Mouse (Mus musculus) myocyte (in vitro differentiated cells): ENCODE results near the gene Etfa. TPM values are rescaled to one million over a fixed set of nuclear protein-coding genes. Genes with fewer than 3 reads are reported as not detected.

ENCODE experiments used
- H3K27me3 ChIP-seq: one replicate; pipeline ENCODE4 v1.6.1; 2011; ENCODE audit not compliant: control insufficient read depth, insufficient read depth, insufficient read length
- H3K36me3 ChIP-seq: one replicate; pipeline ENCODE4 v1.6.1; 2011; ENCODE audit not compliant: control insufficient read depth, insufficient read depth
- H3K4me2 ChIP-seq: one replicate; pipeline ENCODE4 v1.6.1; 2011; ENCODE audit warnings: low read depth, control low read depth
- H3K4me3 ChIP-seq: one replicate; pipeline ENCODE4 v1.5.1; 2011; ENCODE audit warnings: mild to moderate bottlenecking, control low read depth, moderate library complexity
- H3K79me2 ChIP-seq: one replicate; pipeline ENCODE4 v1.6.1; 2011; ENCODE audit not compliant: control insufficient read depth, insufficient read depth
- H3ac ChIP-seq: one replicate; pipeline ENCODE4 v1.6.1; 2011; ENCODE audit not compliant: control insufficient read depth, insufficient read length
- CEBPB ChIP-seq: IDR thresholded peaks from 2 replicates; pipeline ENCODE4 v1.6.1; 2011; ENCODE audit warnings: mild to moderate bottlenecking, moderate library complexity; ENCODE audit not compliant: poor library complexity, insufficient read depth, severe bottlenecking
- E2F4 ChIP-seq: IDR thresholded peaks from one replicate; pipeline ENCODE4 v1.6.1; 2011; ENCODE audit warnings: mild to moderate bottlenecking, control low read depth, moderate library complexity; ENCODE audit not compliant: insufficient read depth
- MAX ChIP-seq: IDR thresholded peaks from one replicate; pipeline ENCODE4 v1.6.1; 2011; ENCODE audit warnings: low read depth, mild to moderate bottlenecking, control low read depth
- MYOD1 ChIP-seq, 3 experiments: IDR thresholded peaks; one replicate each; pipeline ENCODE4 v1.6.1; 2011; ENCODE audit warnings: control low read depth in 2 of 3, low read depth in 2 of 3, mild to moderate bottlenecking in 2 of 3, moderate library complexity in 1 of 3; ENCODE audit not compliant: insufficient read length in 2 of 3, control insufficient read depth in 1 of 3
- MYOG ChIP-seq, 3 experiments: IDR thresholded peaks; one replicate each; pipeline ENCODE4 v1.6.1; 2011; ENCODE audit warnings: control low read depth in 2 of 3, low read depth in 2 of 3, mild to moderate bottlenecking in 2 of 3; ENCODE audit not compliant: insufficient read length in 2 of 3, control insufficient read depth in 1 of 3, insufficient read depth in 1 of 3
- POLR2A ChIP-seq: IDR thresholded peaks from one replicate; pipeline ENCODE4 v1.6.1; 2011; ENCODE audit warnings: low read depth, mild to moderate bottlenecking, control low read depth, moderate library complexity; ENCODE audit not compliant: insufficient read length
- POLR2AphosphoS2 ChIP-seq: IDR thresholded peaks from one replicate; pipeline ENCODE4 v1.6.1; 2011; ENCODE audit warnings: low read depth, control low read depth; ENCODE audit not compliant: insufficient read length
- REST ChIP-seq: IDR thresholded peaks from one replicate; pipeline ENCODE4 v1.6.1; 2011; ENCODE audit warnings: mild to moderate bottlenecking, control low read depth, moderate library complexity; ENCODE audit not compliant: insufficient read depth, insufficient read length
- SRF ChIP-seq: IDR thresholded peaks from one replicate; pipeline ENCODE4 v1.6.1; 2011; ENCODE audit warnings: low read depth; ENCODE audit not compliant: control insufficient read depth, insufficient read length
- TCF12 ChIP-seq: IDR thresholded peaks from one replicate; pipeline ENCODE4 v1.6.1; 2011; ENCODE audit warnings: mild to moderate bottlenecking, control low read depth; ENCODE audit not compliant: poor library complexity, insufficient read depth, severe bottlenecking
- TCF3 ChIP-seq: IDR thresholded peaks from one replicate; pipeline ENCODE4 v1.6.1; 2011; ENCODE audit warnings: low read depth, control low read depth; ENCODE audit not compliant: insufficient read length
- USF1 ChIP-seq: IDR thresholded peaks from one replicate; pipeline ENCODE4 v1.6.1; 2011; ENCODE audit warnings: low read depth, mild to moderate bottlenecking, control low read depth, moderate library complexity
- polyA plus RNA-seq: library from polyadenylated mRNA; unstranded; fragments of >200 nt; fragmentation: generic; extraction: Trizol; gene quantifications from one replicate; pipeline ENCODE4 v1.2.1, GENCODE M21; 2012; ENCODE audit warnings: missing spikeins

Etfa gene
- 98.3 TPM for polyA plus RNA-seq

- peak within 1 kb of the TSS; percentile 73 for H3K4me3 ChIP-seq
These were observed at the start of gene Etfa for GRCm38 (mm10) chr9:55512027-55512543. Gene Etfa (minus strand): TSS chr9:55512243.

GRCm38 (mm10) chr9:55560960-55561359 is 48.9 kb upstream of the Etfa start:
- no peaks in the 10 kb centered on the region for H3K36me3 ChIP-seq
- no peaks in the 10 kb centered on the region for H3K79me2 ChIP-seq
- no peak overlapping the region for H3K4me2 ChIP-seq
- no peak overlapping the region for H3ac ChIP-seq
- no peak overlapping the region for H3K4me3 ChIP-seq
- no peak for TF ChIP-seq USF1
- no peak for TF ChIP-seq REST
- TF ChIP-seq E2F4: no peak
- no peak for TF ChIP-seq TCF12
- TF ChIP-seq MAX: no peak
- no peak for TF ChIP-seq MYOD1 (IDR thresholded peaks at IDR 0.05; ENCODE audit: control insufficient read depth in 1 of 3, insufficient read length in 2 of 3, low read depth in 2 of 3)
- no peak for TF ChIP-seq POLR2AphosphoS2
- TF ChIP-seq TCF3: no peak
- no peak for TF ChIP-seq POLR2A
- TF ChIP-seq SRF: no peak
- no peak for TF ChIP-seq CEBPB
- no peaks in the 10 kb centered on the region for H3K27me3 ChIP-seq

More at GRCm38 (mm10) chr9:55512027-55512543, at the start of gene Etfa:
- H3K79me2 ChIP-seq: peaks cover 33% of the 10 kb centered on the region
- H3K27me3 ChIP-seq: no peaks in the 10 kb centered on the region
- TF ChIP-seq E2F4 (no peak), MAX (no peak), POLR2AphosphoS2 (no peak), CEBPB (no peak), MYOG (IDR thresholded peaks at IDR 0.05; ENCODE audit: control insufficient read depth in 1 of 3, insufficient read depth in 1 of 3, insufficient read length in 2 of 3, low read depth in 2 of 3) (peak in 1 of 3 experiments; percentile 36), MYOD1 (IDR thresholded peaks at IDR 0.05; ENCODE audit: control insufficient read depth in 1 of 3, insufficient read length in 2 of 3, low read depth in 2 of 3) (peak in 1 of 3 experiments; percentile 33), USF1 (no peak), SRF (no peak), TCF12 (no peak), TCF3 (no peak), REST (no peak), POLR2A (peak; percentile 55)
- H3K36me3 ChIP-seq: no peaks in the 10 kb centered on the region
- peak within 1 kb of the TSS; percentile 92 for H3K4me2 ChIP-seq
- peak within 1 kb of the TSS; percentile 46 for H3ac ChIP-seq

- H3ac ChIP-seq: no peak overlapping the region
These were observed 42.9 kb upstream of the Etfa start for GRCm38 (mm10) chr9:55554986-55555385.

GRCm38 (mm10) chr9:55549302-55549890 is 37.4 kb upstream of the Etfa start:
- no peak for TF ChIP-seq POLR2AphosphoS2
- no peak for TF ChIP-seq SRF
- no peak for TF ChIP-seq CEBPB
- TF ChIP-seq TCF12: no peak
- H3K79me2 ChIP-seq: no peaks in the 10 kb centered on the region
- H3K4me3 ChIP-seq: no peak overlapping the region
- no peaks in the 10 kb centered on the region for H3K36me3 ChIP-seq
- H3ac ChIP-seq: no peak overlapping the region
- H3K4me2 ChIP-seq: no peak overlapping the region
- no peaks in the 10 kb centered on the region for H3K27me3 ChIP-seq

More at GRCm38 (mm10) chr9:55554986-55555385, 42.9 kb upstream of the Etfa start:
- no peak overlapping the region for H3K4me3 ChIP-seq
- no peak overlapping the region for H3K4me2 ChIP-seq
- TF ChIP-seq MAX (no peak), SRF (no peak), TCF12 (no peak), POLR2A (no peak), CEBPB (no peak), TCF3 (no peak), MYOD1 (IDR thresholded peaks at IDR 0.05; ENCODE audit: control insufficient read depth in 1 of 3, insufficient read length in 2 of 3, low read depth in 2 of 3) (no peak), POLR2AphosphoS2 (no peak), REST (no peak), USF1 (no peak), MYOG (IDR thresholded peaks at IDR 0.05; ENCODE audit: control insufficient read depth in 1 of 3, insufficient read depth in 1 of 3, insufficient read length in 2 of 3, low read depth in 2 of 3) (no peak), E2F4 (no peak)
- no peaks in the 10 kb centered on the region for H3K36me3 ChIP-seq
- H3K79me2 ChIP-seq: no peaks in the 10 kb centered on the region
- no peaks in the 10 kb centered on the region for H3K27me3 ChIP-seq

- Histone ChIP-seq H3K36me3 (no peaks in the 10 kb centered on the region), H3K4me3 (no peak overlapping the region), H3K79me2 (no peaks in the 10 kb centered on the region), H3K4me2 (no peak overlapping the region), H3K27me3 (no peaks in the 10 kb centered on the region), H3ac (no peak overlapping the region)
- TF ChIP-seq TCF12: no peak
- no peak for TF ChIP-seq MYOD1 (IDR thresholded peaks at IDR 0.05; ENCODE audit: control insufficient read depth in 1 of 3, insufficient read length in 2 of 3, low read depth in 2 of 3)
- TF ChIP-seq MYOG (IDR thresholded peaks at IDR 0.05; ENCODE audit: control insufficient read depth in 1 of 3, insufficient read depth in 1 of 3, insufficient read length in 2 of 3, low read depth in 2 of 3): no peak
- no peak for TF ChIP-seq POLR2AphosphoS2
- TF ChIP-seq E2F4: no peak
- TF ChIP-seq TCF3: no peak
- no peak for TF ChIP-seq REST
- no peak for TF ChIP-seq USF1
- TF ChIP-seq CEBPB: no peak
- no peak for TF ChIP-seq POLR2A
- TF ChIP-seq SRF: no peak
These were observed 36.8 kb upstream of the Etfa start for GRCm38 (mm10) chr9:55548871-55549270.
